Mouse (Mus musculus) urinary bladder, postnatal 36 days (tissue): ENCODE data around the gene Hic2.
"Not testable (repeated sequence)": the region's sequence is repeated elsewhere in the genome, so short reads cannot be mapped to it uniquely, and the experiment has no call there.

Source experiments
- DNase-seq, 2 experiments: peaks; one replicate each; pipeline ENCODE4 v3.0.0; 2022; ENCODE audit warnings: low spot score in 2 of 2, mixed read lengths in 1 of 2

The Hic2 gene

DNA sequence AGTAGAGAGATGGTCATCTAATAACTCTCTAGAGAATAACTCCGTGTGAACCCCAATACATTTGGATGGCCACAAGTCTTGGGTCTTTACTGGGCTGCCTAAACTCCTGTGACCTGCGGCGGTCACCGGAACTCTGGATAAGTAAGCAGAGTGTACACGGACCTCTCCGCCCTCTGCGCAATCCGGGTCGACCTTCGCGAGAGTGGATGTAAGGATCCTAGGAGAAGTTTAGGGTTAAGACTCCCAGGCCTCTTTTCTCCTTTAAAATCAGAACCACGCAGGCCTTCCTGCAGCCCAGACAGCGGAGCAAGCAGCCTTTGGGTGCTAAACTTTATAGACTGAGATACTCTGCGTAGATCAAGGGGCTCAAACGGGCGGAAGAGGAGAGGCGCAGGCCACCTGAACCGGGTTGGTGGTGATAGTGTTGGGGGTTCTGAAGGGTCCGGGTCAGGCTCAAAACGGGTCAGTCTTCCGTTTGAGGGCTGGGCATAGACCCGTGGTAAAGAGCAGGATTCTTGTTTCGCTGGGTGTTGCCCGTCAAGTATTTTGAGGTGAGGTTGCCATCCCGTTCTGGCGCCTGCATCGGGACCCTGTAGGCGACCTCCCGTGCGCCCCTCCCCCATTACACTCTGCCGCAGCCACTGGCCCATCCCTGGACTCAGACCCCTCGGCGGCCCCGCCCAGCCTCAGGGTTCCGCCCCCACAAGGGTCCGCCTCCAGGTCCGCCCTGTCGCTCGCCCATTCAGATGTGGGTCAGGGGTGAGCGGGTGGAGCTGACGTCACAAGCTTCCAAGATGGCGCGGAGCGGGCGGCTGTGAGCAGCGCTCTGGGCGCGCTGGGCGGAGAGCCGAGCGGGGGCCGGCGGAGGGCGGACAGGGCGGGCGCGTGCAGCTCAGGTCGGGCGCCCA lies at the start of gene Hic2:
Gene Hic2 (plus strand): TSS at position 779 of the 908 bp plus-strand sequence.
- DNase-seq = peak; percentile 93 to 95

DNA sequence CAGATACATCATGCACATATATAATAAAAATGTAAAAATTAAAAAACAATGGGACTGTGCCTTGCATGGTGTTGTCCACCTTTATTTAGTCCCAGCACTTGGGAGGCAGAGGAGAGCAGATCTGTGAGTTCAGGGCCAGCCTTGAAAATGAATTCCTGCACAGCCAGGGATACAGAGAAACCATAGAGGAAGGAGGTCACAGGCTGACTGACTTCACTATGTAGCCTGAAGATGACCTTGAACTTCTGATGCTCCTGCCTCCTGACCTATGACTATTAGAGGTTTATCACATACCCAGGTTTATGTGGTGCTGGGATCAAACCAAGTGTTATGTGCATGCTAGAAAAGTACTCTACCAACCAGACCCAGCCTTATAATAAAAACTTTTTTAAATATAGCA lies 47.9 kb upstream of the Hic2 start:
- no peak for DNase-seq

DNA sequence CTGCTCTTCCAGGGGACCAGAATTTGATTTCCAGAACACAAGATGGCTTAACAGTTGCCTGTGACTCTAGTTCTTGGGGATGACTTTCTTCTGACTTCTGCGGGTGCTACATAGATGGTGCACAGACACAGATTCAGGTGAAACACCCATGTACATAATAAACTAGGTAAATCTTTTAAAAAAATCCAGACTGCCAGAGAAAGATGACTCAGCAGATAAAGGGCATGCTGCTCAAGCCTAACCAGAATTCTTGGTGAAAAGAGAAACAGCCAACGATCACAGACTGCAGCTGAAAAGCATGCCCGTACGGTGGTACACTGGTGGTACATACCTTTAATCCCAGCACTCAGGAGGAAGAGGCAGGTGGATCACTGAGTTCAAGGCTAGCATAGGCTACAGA lies 39.5 kb upstream of the Hic2 start:
- DNase-seq = no peak

GRCm38 (mm10) chr16:17200121-17200952 lies 33.0 kb upstream of the Hic2 start:
- no peak for DNase-seq

DNA sequence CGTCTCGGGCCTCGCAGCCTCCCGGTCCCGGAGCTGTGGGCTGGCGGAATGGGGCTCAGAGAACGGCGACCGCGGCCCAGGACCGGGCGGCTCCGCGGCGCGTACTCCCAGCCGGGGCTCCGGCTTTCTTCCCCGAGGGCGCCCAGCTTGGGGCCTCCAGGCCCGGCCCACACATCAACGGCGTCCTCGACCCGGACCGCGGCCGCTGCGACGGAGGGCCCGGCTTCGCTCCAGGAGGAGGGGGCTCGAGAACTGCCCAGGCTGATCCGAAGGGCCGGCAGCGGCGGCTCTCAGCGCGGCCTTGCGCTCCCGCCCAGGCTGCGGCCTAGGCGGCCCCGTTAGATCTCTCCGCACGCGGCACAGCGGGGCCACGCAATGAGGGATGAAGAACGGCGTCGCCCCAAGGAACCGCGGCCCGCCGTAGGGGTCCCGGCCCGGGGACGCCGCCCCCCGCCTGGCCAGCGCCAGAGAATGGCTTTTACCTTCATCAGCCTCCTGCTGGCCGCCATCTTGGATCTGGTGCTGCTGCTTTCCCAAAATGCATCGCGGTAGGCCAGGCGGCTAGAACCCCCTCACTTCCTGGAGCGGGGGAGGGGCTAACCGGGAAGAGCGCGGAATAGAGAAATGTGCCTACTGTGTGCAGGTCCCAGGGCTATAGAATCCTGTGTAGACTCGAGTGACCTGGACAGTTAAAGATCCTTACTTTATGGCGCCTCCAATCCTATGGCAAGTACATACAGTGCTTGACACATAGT lies 32.2 kb upstream of the Hic2 start:
- DNase-seq = peak; percentile 76 to 79

GRCm38 (mm10) chr16:17201977-17202376 lies 31.4 kb upstream of the Hic2 start:
- DNase-seq = no peak

DNA sequence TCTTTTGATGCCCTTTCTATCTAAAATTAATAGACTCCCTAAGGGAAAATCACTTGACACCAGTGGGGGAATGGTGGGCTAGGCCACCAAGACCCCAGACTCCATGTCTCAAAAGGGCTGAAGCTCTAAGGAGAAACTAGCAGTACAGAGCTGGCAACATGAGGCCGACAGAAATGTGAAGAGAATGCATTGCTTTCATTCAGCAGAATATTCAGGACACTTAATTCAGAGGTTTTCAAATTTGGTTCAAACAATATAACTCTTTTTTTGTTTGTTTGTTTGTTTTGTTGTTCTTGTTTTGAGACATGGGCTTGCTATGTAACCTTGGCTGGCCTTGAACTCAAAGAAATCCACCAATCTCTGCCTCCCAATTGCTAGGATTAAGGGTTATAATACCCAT lies 30.8 kb upstream of the Hic2 start, which contains the start of gene Ube2l3:
Gene Ube2l3 (minus strand): TSS at position 101 of the 400 bp plus-strand sequence.
- no peak for DNase-seq

GRCm38 (mm10) chr16:17204990-17205389 lies 28.4 kb upstream of the Hic2 start:
- no peak for DNase-seq

DNA sequence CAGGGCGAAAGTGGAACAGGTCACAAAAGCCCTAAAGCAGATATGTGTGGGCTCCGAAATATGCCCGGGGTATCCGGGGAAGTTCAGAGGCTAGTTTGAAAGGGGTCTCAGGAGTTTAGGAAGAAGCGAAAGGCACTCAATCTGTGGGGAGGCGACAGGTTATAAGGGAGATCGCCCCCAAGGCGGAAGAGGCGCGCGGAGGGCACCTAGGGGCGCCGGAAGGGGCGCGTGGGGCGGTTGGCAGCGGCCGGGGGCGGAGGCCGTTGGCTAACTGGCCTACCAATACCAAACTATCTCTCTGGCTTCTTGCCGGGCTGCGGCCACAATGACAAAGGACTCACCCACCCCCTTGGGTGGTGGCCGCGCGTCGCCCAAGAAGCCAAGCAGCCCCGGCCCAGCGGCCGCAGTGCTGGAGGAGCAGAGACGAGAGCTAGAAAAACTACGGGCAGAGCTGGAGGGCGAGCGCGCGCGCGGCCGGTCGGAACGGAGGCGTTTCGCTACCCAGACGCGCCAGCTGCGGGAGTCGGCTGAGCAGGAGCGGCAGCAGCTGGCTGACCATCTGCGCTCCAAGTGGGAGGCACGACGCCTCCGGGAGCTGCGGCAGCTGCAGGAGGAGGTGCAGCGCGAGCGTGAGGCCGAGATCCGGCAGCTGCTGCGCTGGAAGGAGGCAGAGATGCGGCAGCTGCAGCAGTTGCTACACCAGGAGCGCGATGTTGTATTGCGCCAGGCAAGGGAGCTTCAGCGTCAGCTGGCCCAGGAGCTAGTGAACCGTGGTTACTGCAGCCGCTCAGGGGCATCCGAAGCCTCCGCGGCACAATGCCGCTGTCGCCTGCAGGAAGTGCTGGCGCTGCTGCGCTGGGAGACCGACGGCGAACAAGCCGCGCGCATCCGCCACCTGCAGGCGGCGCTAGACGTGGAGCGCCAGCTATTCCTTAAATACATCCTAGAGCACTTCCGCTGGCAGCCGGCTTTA lies 24.7 kb upstream of the Hic2 start, which contains the start of gene Rimbp3:
Gene Rimbp3 (plus strand): TSS at position 215 of the 973 bp plus-strand sequence.
- peak; percentile 81 to 82 for DNase-seq

GRCm38 (mm10) chr16:17209404-17209960 lies 23.9 kb upstream of the Hic2 start:
- no peak for DNase-seq

DNA sequence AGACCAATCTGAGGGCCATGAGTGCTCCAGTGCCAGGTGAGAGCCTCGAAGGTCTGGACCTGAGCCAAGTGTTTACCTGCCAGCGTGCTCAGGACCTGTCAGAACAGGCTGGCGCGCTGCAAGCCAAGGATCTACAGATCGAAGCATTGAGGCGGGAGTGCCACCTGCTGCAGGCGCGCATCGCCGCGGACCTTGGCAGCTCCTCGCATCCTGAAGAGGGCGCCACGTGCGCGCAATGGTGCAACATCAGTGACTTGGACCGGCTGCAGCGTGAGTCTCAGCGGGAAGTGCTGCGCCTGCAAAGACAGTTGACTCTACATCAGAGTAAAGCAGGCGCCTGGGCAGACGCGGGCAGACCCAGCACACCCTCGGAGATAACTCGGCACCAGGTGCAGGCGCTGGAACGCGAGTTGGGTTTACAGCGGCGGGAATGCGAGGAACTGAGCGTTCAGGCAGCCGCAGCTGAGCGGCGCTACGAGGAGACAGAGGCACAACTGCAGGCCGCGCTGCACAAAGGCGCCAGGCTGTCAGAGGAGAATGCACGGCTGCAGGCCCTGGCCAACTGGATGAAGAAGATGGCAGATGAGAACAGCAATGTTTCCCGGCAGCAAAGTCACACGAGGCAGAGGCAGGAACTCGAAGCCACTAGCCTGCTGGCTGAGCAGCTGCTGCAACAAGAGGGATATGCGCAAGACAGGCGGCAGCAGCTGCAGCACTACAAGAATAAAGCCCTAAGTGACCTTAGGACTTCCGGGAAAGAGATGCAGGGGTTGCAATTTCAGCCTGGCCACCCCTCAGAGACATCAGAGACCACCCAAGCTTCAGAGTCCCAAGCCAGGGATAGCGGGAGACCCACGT lies 23.2 kb upstream of the Hic2 start:
- DNase-seq = peak; percentile 89 to 92

GRCm38 (mm10) chr16:17216934-17217633 lies 16.3 kb upstream of the Hic2 start:
- DNase-seq = no peak

DNA sequence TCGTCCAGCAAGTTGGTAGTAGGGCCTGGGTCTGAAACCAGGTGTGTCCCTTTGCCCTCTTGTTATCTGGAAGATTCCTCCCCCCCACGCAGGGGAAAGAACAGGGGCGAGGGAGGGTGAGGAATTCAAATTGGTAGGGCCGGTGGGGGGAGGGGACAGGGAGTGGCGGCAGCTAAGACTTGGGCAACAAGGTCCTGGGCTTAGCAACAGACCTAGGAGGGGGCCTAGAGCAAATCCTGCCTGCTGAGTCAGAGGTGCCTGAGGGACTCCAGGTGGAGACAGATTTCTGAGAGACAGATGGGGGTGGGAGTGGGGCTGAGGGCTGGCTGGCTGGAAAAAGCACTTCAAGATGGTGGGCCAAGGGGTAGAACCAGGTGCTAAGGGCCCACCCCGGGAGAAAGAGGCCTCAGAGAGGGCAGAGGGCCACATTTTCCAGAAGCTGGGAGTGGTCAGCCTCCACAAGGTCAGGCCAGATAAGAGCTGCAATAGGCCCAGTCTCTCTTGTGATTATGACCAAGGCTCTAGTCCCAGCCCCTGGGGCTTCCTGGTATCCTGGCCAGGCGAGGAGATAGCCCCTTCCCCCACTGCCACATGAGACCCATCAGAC lies 13.1 kb upstream of the Hic2 start:
- DNase-seq = no peak

DNA sequence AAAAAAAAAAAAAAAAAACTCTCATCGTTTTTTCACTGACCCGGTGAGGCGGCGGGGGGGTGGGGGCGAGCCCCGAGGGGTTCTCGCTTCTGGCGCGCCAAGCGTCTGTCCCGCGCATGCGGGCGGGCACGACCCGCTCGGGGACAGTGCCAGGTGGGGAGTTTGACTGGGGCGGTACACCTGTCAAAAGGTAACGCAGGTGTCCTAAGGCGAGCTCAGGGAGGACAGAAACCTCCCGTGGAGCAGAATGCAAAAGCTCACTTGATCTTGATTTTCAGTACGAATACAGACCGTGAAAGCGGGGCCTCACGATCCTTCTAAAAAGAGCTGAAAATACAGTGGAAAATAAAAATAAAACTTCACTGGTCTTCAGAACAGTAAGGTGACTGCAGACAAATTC lies 11.2 kb upstream of the Hic2 start:
- peak; percentile 95 to 98 for DNase-seq

DNA sequence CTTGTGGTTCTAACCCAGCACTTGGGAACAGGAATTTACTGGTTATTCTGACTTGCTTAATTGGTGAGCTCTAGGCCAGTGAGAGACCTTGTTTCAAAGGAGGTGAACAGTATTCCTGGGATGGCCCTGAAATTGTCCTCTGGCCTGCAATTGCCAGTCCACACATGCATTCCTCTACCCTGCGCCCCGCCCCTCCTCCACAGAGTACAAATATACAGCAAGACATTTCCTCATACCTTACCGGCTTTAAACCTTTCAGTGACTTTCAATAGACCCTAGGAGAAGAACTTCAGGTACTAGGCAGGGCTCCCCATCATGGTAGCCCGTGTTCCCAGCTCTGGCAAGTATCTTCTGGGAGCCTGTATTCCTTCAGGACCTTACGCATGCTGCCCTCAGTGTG lies 7.8 kb upstream of the Hic2 start:
- peak; percentile 66 to 68 for DNase-seq

DNA sequence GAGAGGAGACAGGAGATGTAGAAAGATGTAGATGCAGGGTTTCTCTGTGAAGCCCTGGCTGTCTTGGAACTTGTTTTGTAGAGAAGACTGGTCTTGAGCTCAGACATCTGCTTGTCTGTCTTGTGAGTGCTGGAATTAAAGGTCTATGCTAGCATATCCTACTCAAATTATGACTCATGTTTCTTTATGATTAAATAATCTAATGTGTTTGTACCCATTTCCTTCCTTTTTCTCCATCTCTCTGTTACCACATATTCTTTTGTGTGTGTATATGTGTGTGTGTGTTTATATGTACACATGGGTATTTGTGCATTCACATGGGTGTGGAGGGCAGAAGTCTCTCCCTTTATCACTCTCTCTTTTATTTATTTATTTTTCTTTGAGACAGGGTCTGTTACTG lies 6.9 kb upstream of the Hic2 start:
- no peak for DNase-seq

GRCm38 (mm10) chr16:17231523-17231922 lies 1.8 kb upstream of the Hic2 start:
- not testable (repeated sequence) for DNase-seq
